Mouse (Mus musculus): Measurements from ENCODE around the gene Apol8.

Apol8 gene

DNA sequence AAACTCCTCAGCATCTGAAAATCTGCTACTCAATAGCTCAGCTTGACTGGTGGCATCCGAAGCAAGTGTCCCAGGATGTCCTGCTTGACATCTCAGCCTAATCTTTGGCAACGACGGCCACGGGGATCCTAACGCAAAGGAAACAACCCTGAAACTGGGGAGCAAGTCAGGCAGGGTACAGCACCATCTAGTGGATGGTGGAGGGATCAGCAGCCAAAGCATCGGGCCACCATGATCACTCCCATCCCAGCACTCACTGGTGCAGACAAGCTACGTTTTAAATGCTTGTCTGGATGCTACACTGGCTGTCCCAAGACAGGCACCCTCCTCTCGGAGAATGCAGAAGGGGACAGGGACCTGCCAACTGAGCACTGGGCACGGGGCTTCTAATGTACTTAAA is at the start of gene Apol8:
Gene Apol8 (minus strand): TSS at position 156 of the 400 bp plus-strand sequence.
- DNase-seq (ENCODE audit: extremely low read depth, low read depth, low spot score) = no peak

DNA sequence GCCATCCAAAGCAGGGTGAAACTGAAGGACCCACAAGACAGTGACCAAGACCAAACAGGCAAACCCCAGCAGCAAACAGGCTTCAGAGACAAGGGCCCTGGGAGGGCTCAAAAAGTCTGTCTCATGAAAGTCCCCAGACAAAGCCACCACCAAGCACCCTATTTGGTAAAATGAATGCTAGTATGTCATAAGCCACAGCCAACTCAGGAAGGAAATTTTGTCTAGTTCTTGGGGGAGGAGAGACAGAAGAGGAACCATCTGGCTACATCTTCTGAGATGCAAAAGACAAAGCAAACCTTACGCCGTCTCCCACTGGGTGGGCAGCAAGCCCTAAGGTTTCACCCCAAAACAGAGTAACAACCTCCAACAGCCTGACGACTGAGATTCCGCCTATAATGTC is 48.9 kb upstream of the Apol8 start:
- DNase-seq (ENCODE audit: extremely low read depth, low read depth, low spot score) = no peak

DNA sequence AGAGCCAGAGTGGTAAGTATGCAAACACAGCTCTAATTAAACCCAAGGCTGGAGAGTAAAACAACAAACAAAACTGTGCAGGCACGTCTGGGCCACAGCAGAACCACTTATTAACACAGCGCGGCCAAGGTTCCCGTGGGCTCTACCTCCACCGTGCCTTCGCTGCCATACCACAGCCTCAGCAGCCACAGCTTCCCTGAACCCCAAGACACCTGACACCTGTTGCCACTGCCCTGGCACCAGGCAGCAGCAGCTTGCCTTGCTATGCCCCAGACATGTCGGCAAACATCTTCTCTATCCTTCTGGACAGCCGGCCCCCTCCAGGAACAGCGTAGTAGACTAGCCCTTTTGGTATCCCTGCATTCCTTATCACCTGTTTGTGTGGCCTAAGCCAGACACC is 48.1 kb upstream of the Apol8 start:
- DNase-seq (ENCODE audit: extremely low read depth, low read depth, low spot score) = no peak

DNA sequence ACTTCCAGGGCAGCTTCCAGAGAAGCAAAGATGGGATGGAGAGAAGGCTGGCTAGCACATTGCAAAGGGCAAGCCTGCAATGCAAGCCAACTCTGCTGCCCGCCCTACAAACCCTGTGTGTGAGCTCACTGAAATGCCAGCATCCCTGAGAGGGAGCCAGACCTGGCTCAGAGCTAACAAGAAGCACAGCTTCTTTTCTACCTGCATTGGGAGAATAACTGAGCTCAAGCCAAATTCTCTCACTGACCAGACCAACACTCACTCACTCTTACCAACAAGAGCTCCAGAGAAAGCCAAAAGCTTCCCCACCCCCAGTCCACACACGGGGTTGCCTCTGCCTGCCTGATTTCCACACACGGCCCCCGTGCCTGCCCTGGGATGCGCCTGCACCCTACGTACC is 47.7 kb upstream of the Apol8 start:
- DNase-seq (ENCODE audit: extremely low read depth, low read depth, low spot score) = no peak

DNA sequence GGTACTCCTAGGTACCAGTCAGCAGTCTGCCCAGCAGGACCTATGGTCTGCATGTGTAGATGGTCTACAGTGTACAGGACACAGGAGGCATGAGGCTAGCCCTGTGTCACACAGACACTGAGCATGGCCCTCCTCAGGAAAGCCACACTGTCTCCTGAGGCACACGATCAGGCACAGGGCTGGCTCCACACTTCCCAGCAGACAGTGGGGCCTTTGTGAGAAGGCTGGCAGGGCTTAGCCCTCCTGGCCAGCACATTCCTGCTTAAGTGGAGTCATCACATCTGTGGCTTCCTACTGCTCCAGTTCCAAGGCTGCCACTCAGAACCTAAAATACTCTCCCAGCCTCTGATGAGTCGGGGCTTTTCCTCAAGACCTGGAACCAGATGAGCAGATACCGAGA is 46.9 kb upstream of the Apol8 start:
- no peak for DNase-seq (ENCODE audit: extremely low read depth, low read depth, low spot score)

DNA sequence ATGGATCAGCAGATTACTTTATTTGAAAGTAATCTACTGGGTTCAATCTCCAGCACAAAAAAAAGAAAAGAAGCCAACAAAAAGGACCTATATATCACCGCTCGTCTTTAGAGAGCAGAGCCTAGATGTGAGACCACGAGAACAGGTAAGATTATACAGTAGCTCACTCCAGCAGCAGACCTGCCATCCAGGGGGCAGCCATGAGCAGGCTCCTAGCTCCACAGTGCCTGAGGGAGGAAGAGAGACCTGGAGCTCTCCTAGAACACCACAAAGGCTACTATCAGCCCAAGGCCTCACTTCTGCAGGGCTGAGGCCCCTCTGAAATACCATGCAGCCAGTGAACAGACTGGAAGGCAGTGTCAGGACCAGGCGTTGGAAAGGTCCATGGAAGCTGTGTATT is 46.2 kb upstream of the Apol8 start:
- DNase-seq (ENCODE audit: extremely low read depth, low read depth, low spot score) = no peak

DNA sequence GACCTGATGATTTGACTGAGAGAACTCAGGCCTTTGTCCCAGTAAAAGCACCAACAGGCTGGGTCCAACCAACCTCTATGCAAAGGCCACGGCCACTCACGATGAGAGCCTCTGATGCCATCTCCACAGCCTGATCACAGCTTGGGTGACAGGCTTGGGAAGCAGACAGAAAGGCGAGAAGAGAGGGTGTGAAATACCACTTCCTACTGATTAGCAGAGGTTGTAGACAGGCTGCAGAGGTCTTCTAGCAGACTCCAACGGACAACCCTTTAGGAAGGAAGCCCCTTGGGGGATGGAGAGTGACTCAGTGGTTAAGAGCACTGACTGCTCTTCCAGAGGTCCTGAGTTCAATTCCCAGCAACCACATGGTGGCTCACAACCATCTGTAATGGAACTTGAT is 44.4 kb upstream of the Apol8 start:
- no peak for DNase-seq (ENCODE audit: extremely low read depth, low read depth, low spot score)

DNA sequence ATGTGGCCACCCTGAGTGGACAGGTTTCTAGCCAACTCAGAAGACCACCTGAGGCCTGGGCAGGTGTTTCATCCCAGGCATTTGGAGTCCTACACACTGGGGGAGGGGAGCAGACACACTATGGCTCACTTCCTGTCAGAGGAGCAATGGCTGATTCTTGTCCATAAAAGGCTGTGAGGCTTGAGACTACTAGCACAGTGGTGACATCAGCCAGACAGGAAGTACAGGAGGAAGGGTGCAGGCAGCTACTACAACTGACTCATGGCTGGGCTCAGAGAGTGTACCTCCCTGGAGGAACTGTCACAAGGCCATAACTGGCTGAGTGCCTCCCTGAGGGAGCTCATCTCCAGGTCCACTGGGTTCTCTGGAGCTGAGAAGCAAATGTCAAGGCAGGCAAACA is 43.7 kb upstream of the Apol8 start:
- peak; percentile 63 for DNase-seq (ENCODE audit: extremely low read depth, low read depth, low spot score)

DNA sequence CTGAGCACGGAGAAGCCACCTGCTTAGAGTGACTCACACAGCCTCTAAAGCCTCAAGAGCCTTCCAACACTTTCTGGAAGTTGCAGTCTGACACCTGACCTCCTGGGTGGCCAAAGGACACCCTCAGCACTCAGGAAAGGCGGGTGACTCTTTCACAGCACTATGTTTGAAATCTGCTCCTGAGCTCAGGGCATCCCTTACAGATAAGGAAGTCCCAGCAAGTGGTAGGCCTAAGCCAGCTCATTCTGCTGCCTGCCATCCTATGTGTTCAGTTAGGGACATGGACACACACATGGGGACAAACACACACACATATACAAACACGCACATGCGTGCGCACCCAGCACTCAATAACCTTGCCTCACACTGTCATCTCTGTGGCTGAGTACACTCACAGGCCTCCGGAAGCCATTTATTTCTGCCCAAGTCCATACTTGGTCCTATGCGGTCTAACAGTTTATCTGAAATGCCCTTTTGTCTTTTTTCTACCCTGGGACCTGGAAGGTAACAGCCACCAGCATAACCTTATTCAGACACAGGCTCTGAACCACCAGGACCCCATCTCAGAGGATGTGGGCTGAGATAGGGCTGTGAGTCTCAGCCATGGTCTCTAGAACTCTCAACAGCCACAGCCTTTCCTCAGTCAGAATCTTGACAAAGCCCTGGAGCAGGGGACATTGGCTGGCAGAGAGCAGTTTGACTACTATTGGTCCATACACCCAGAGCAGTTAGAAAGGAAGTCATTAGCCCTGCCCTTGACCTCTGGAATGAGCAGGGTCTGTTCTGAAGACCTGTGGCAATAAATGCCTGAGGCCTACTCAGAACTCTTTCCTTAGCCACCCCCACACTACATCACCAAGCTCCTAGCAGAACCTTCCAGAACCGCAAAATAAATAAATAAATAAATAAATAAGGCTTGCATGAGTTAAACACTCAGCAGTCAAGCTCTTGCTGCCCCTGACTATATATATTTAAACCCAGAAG is 43.0 kb upstream of the Apol8 start:
- no peak for DNase-seq (ENCODE audit: extremely low read depth, low read depth, low spot score)

DNA sequence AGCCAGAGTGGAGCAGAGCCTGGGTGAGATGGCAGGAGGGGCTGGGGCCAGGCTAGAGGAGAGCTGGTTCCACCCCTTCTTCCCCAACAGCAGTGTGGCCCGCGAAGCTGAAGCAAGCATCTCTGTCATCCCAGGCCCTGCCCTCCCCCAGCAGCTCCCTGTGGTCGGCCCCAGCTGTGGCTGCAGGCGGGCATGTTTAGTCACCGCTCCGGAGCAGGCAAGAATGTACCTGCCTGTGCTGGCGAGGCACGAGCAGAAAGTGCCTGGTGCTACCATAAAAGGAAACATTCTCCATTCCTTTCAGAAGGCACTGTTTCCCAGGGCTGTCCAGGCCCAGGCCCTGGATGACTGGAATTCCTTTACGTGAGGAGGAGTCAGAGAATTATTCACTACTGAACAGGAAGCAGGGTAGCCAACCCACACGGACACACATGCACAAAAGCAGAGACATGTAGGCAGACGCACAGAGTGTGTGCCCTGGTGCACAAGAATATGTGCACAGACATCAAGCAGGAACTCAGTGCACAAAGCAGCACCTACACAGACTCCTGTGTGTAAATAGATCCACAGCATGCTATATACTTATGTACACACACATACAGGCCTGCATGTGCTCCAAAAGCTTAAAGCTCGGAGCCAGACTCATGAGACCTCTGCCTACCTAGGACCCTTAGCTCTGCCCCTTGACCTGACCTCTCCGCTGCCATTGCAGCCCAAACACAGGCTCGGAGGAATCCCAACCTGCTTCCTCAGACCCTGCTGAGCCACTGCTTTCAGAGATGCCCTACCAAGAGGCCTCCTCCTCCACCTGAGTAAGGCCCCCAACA is 42.1 kb upstream of the Apol8 start:
- peak; percentile 59 for DNase-seq (ENCODE audit: extremely low read depth, low read depth, low spot score)

DNA sequence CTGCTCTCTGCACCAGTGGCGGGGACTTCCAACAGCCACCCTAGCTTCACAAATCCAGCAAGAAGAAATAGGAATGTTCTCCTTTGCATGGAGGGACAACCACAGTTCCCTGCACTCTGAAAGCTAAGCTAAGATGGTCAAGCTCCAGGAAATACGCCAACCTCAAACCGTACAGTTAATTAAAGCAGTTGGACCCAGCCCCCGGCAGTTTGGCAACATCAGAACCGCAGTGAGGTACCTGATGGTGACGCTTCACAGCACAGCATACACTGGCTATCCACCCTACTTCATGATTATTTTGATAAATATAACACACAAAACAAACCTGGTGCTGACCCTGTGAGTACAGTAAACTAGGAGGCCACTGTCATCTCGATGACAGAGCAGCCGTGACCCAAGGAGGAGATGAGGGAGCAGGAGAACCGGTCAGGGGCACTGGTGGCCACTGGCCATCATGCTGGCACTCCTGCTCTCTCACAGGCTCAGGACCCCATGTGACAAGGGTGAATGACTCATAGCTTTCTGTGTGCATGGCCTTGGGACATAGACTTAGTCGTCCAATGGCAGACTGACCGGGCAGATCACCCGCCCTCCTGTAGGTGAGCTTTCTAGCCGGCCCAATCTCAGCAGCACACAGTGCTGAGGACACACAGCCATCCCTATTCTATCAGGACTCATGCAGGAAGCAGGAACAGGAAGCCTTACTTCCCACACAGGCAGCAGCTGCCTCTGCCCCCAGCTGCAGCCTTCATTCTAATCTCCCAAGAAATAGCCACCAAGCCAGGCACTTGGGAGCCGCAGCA is 41.0 kb upstream of the Apol8 start:
- DNase-seq (ENCODE audit: extremely low read depth, low read depth, low spot score) = no peak

DNA sequence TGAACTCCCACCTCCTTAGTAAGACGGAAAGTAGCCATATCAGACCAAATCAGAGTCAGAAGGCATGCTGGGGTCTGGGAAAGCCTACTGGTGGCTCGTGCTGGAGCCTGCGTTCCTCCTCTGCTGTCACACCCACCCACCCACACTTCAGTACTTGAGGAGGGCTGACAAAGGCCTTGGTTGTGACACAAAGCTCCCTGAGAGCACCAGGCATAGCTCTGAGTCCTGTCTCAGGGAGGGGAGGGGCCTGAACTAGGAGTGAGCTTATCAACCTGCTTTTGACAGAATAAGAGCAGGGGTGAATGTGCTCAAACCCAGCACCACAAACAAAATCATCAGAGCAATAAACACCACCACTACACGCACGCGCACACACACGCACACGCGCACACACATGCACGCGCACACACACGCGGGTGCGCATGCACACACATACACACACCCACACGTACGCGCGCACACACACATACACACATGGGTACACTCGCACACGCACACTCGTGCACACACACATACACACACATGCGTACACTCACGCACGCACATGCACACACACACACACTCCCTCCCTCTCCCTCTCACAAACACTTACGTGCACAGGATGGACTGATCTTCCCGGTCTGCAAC is 39.7 kb upstream of the Apol8 start:
- no peak for DNase-seq (ENCODE audit: extremely low read depth, low read depth, low spot score)

DNA sequence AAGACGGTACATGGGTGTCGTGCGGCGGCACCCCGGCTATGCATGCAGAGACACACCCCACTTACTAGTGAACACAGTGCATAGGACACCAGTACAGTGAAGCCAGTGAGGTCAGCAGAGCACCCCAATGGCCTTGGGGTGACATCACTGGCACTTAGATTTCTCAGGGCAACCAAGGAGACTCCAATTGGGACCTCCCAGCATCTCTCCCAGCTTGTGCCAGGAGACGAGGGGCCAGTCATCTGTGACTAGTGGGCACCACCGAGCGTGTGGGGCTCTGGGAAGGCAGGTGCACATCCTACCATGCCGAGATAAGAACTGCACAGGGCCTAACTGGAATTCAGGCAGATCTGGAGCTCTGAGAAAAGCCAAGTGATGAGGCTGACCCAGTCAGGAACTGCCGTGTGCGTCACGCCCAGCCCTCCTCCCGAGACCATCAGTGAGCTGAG is 38.1 kb upstream of the Apol8 start:
- no peak for DNase-seq (ENCODE audit: extremely low read depth, low read depth, low spot score)

DNA sequence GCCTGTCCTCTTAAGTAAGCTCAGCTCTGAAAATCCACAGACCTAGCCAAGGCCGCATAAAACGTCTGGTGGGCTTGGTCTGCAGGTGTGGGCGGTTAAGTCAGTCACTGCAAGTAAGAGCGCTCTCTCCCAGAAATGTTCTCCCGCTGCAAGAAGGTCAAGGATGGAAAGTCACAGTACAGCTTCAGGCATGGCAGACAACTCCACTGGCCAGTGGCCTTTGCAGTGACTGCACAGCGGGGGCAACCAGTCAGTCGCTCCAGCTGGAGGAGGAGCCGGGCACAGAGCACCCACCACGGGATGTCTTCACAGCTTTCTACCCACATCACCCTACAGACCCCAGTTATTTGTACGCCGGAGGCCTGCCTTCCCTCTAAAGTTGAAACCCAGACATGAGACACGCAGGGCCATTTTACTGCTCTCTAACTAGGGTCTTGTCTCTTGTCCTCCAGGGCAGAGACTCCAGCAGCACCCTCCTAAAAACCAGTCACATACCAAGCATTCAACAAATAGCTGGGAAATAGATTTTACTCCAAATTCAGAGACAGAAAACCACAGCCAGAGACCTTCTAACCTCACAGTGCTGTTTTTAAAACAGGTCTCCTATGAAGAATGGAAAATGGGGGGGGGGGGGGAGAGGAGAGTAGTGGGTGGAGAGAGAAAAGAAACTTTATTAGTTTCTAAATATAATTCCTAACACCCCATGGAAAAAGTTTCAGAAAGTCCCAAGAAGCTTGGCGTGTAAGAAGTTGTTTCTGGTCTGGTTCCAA is 37.5 kb upstream of the Apol8 start:
- no peak for DNase-seq (ENCODE audit: extremely low read depth, low read depth, low spot score)

DNA sequence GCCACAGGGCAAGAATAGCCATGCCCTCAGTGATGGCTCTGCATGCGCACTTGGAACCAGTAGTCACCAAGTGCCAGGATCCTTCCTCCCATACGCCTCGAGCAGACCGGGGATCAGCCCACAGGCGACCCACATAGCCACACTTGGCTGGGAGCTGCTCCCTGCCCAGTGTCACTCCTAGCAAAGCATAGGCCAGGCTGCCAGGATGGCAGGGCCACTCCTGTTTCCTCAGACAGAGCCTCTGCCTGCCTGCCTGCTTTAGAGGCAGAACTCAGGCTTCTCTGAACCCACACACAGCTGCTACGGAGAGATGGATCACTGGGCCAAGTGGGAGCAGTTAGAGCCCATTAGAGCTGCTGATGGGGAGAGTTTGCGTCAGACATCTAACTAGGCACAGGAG is 36.8 kb upstream of the Apol8 start:
- DNase-seq (ENCODE audit: extremely low read depth, low read depth, low spot score) = no peak

DNA sequence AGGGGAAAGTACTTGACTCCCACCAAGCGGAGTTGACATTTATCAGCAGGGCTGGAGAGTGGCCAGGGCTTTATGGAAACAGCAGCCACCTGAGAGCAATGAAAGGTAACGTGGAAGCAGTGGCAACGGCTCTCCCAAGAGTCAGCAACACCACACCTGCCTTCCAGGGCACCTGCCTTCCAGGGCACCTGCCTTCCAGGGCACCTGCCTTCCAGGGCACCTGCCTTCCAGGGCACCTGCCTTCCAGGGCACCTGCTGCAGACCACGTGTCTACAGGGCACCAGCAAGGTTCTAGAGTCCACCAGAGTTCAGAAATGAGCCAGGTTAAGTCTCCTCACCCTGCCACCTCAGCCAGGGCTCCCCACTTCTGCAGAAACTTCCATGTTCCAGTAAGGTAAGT is 36.3 kb upstream of the Apol8 start:
- no peak for DNase-seq (ENCODE audit: extremely low read depth, low read depth, low spot score)

DNA sequence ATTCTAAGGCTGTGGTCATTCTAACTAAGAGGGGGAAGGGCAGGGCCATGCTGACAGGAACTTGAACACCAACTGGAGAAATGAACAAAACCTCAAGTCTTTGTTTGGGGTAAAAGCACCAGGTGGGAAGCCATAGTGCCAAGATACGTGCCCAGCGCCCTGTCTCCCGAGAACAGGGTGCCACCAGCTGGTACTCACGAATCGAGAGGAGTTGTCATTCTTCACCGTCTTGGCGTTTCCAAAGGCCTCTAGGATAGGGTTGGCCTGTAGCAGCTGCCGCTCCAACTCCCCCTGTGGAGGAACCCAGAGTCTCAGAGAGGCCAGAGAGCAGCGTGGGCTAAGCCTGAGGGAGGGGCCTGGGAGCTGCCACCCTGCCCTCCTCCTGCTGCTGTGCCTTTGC is 35.3 kb upstream of the Apol8 start:
- no peak for DNase-seq (ENCODE audit: extremely low read depth, low read depth, low spot score)

DNA sequence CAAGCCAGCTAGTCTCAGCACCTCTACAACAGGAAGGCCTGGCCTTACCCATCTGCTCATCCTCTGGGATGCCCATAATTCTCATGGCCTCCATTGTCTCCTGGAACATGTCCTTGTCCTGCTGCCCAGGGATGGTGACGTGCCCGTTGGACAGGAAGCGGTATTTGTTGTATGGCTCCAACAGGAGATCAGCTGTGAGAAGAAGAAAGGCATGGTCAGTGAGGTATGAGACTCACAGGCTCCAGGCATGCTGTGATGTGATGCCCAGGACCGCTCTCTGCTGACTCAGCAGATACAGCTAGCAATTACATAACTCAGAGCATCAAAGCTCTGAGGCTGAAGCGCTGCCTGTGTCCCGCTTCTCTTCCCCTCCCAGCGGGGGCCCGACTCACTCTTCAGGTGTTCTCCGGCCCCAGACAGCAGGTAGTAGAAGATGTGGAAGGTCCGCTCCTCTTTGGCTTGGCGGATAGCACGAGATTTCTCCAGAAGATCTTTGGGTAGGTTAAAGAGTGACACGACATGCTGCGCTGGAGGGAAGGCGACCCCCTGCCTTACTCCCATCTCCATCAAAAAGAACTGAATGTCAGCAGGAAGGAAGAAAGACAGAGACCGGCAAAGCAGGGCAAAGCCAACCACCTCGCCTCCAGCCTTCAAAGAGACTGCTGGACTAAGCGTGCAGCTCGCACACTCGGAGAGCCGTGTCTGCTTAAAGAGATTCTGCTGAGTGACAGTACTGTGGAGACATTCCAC is 34.0 kb upstream of the Apol8 start:
- no peak for DNase-seq (ENCODE audit: extremely low read depth, low read depth, low spot score)

DNA sequence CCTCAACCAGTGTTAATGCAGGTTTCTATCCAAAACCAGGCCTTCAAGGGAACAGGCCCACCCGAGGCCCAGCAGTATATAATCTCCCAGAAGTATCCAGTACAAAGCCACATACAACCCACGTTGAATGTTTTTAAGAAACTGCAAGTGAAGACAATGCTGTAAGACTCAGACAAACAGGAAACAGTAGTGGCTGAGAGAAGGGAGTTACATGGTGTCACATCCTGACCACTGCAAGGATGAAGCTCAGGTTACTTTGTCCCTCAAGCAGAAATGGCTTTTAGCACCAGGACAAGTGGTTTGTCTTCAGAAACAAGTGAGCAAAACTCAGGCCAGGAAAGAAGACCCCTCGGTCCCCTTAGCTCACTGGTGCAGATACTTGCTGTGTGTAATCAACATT is 32.4 kb upstream of the Apol8 start:
- no peak for DNase-seq (ENCODE audit: extremely low read depth, low read depth, low spot score)

Measured in fat pad, adult 2 months (tissue).